Mouse (Mus musculus): Measurements from ENCODE around the gene Pigo.

DNA sequence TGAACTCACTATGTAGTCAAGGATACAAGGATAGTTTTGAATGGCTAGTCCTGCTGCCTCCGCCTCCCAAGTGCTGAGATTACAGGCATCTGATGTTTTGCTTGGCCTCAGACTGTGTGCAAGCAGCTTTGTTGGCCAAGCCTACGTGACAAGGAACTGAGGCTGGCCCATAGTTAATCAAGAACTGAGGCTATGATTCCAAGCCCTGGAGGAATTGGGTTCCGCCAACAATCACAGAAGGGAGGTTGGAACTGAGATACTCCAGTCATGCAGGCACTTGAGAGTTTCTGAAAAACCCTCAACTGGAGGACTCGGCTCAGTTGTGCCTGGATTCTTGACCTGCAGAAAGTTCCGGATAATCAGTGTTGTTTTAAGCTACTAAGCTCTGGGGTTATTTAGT, 32.0 kb upstream of the Pigo start:
- TF ChIP-seq CTCF (IDR thresholded peaks at IDR 0.05; ENCODE audit: low read depth, low read length) (no peak), POLR2A (IDR thresholded peaks at IDR 0.05; ENCODE audit: insufficient read depth, low read length) (no peak), EP300 (IDR thresholded peaks at IDR 0.05; ENCODE audit: insufficient read depth, low read depth, low read length) (no peak)
